Mouse (Mus musculus): ENCODE data around the gene Hoxb8. TPM values are rescaled to one million over a fixed set of nuclear protein-coding genes. Genes with fewer than 3 reads are reported as not detected.

Hoxb8 gene
- 0.17 and 0.32 TPM in 2 replicates for polyA plus RNA-seq (2015; fragmentation: Nextera tagmentation; extraction: Ambion mirVana)

GRCm38 (mm10) chr11:96281855-96282570 lies at the start of gene Hoxb8:
Hoxb8 (plus strand) TSS chr11:96281905.
- Histone ChIP-seq H3K9ac (no peak within 1 kb of the TSS), H3K27me3 (peaks cover 97% of the 10 kb centered on the region), H3K4me1 (peaks cover 19% of the 10 kb centered on the region), H3K36me3 (no peaks in the 10 kb centered on the region), H3K4me2 (replicated peaks) (0 out of 2 replicates have a peak within 1 kb of the TSS, but pooled peaks have one; percentile 27), H3K4me3 (peak within 1 kb of the TSS; percentile 21; the same call in 1 of the 2 replicates), H3K27ac (no peak within 1 kb of the TSS), H3K9me3 (no peaks in the 10 kb centered on the region)
- ATAC-seq (ENCODE audit: low FRiP score, low read depth): no peak
- under 1% methylated on average over 27 of the region's 27 CpGs for WGBS

- no peak overlapping the region for H3K4me2 ChIP-seq (replicated peaks)
- H3K36me3 ChIP-seq: no peaks in the 10 kb centered on the region
- 1% methylated on average over 12 of the region's 12 CpGs for WGBS
- H3K9ac ChIP-seq: no peak overlapping the region
- H3K4me3 ChIP-seq: no peak overlapping the region
- peaks cover 67% of the 10 kb centered on the region for H3K27me3 ChIP-seq
- ATAC-seq (ENCODE audit: low FRiP score, low read depth): no peak
- no peak overlapping the region for H3K27ac ChIP-seq
- no peaks in the 10 kb centered on the region for H3K4me1 ChIP-seq
- no peaks in the 10 kb centered on the region for H3K9me3 ChIP-seq
Observed at GRCm38 (mm10) chr11:96234906-96235305, 46.8 kb upstream of the Hoxb8 start.

GRCm38 (mm10) chr11:96240211-96240610 lies 41.5 kb upstream of the Hoxb8 start:
- Histone ChIP-seq H3K27me3 (peaks cover 42% of the 10 kb centered on the region), H3K4me1 (no peaks in the 10 kb centered on the region)

GRCm38 (mm10) chr11:96250901-96251300 lies 30.8 kb upstream of the Hoxb8 start:
- Histone ChIP-seq H3K9me3 (no peaks in the 10 kb centered on the region), H3K4me3 (peak overlapping the region; percentile 42), H3K9ac (no peak overlapping the region; the same call in 1 of the 2 replicates), H3K4me1 (peaks cover 16% of the 10 kb centered on the region; the same call in 1 of the 2 replicates), H3K27me3 (peaks cover 84% of the 10 kb centered on the region), H3K4me2 (replicated peaks) (peak overlapping the region; percentile 53), H3K27ac (no peak overlapping the region), H3K36me3 (no peaks in the 10 kb centered on the region)
- ATAC-seq (ENCODE audit: low FRiP score, low read depth): no peak
- WGBS: 1% methylated on average over 14 of the region's 14 CpGs

More at GRCm38 (mm10) chr11:96240211-96240610, 41.5 kb upstream of the Hoxb8 start:
- H3K4me2 ChIP-seq (replicated peaks): peak overlapping the region; percentile 32; the same call in 1 of the 2 replicates
- H3K4me3 ChIP-seq: no peak overlapping the region
- no peaks in the 10 kb centered on the region for H3K36me3 ChIP-seq
- H3K27ac ChIP-seq: no peak overlapping the region
- no peaks in the 10 kb centered on the region for H3K9me3 ChIP-seq
- no peak for ATAC-seq (ENCODE audit: low FRiP score, low read depth)
- no peak overlapping the region for H3K9ac ChIP-seq
- 2% methylated on average over 7 of the region's 7 CpGs for WGBS

GRCm38 (mm10) chr11:96251480-96252031 lies 30.1 kb upstream of the Hoxb8 start:
- H3K27me3 ChIP-seq: peaks cover 87% of the 10 kb centered on the region
- H3K36me3 ChIP-seq: no peaks in the 10 kb centered on the region
- H3K9ac ChIP-seq: peak overlapping the region; percentile 55
- WGBS: under 1% methylated on average over 42 of the region's 46 CpGs
- peak overlapping the region; percentile 42 for H3K4me3 ChIP-seq
- H3K4me2 ChIP-seq (replicated peaks): peak overlapping the region; percentile 53
- ATAC-seq (ENCODE audit: low FRiP score, low read depth): no peak
- H3K27ac ChIP-seq: no peak overlapping the region
- H3K4me1 ChIP-seq: peaks cover 16% of the 10 kb centered on the region; the same call in 1 of the 2 replicates
- no peaks in the 10 kb centered on the region for H3K9me3 ChIP-seq

- Histone ChIP-seq H3K4me3 (peak overlapping the region; percentile 42), H3K27me3 (peaks cover 93% of the 10 kb centered on the region), H3K36me3 (no peaks in the 10 kb centered on the region), H3K9me3 (no peaks in the 10 kb centered on the region), H3K27ac (no peak overlapping the region), H3K4me2 (replicated peaks) (peak overlapping the region; percentile 53), H3K4me1 (peaks cover 16% of the 10 kb centered on the region; the same call in 1 of the 2 replicates), H3K9ac (no peak overlapping the region)
- no peak for ATAC-seq (ENCODE audit: low FRiP score, low read depth)
- WGBS: 4% methylated on average over 12 of the region's 12 CpGs
Observed at GRCm38 (mm10) chr11:96252541-96253120, 29.1 kb upstream of the Hoxb8 start.

GRCm38 (mm10) chr11:96254221-96254620 lies 27.5 kb upstream of the Hoxb8 start:
- no peaks in the 10 kb centered on the region for H3K9me3 ChIP-seq
- H3K36me3 ChIP-seq: no peaks in the 10 kb centered on the region
- peaks cover 16% of the 10 kb centered on the region; the same call in 1 of the 2 replicates for H3K4me1 ChIP-seq
- H3K9ac ChIP-seq: no peak overlapping the region
- H3K27me3 ChIP-seq: peaks cover 99% of the 10 kb centered on the region
- H3K4me3 ChIP-seq: peak overlapping the region; percentile 7; the same call in 1 of the 2 replicates
- no peak overlapping the region for H3K27ac ChIP-seq
- H3K4me2 ChIP-seq (replicated peaks): peak overlapping the region; percentile 30
- no peak for ATAC-seq (ENCODE audit: low FRiP score, low read depth)
- WGBS: 2% methylated on average over 11 of the region's 11 CpGs

GRCm38 (mm10) chr11:96255111-96255995 lies 26.4 kb upstream of the Hoxb8 start:
- Histone ChIP-seq H3K4me3 (peak overlapping the region; percentile 14; the same call in 1 of the 2 replicates), H3K36me3 (no peaks in the 10 kb centered on the region), H3K27ac (no peak overlapping the region), H3K9ac (no peak overlapping the region), H3K4me2 (replicated peaks) (peak overlapping the region; percentile 43), H3K27me3 (peaks cover 99% of the 10 kb centered on the region), H3K4me1 (peaks cover 22% of the 10 kb centered on the region; the same call in 1 of the 2 replicates), H3K9me3 (no peaks in the 10 kb centered on the region)
- no peak for ATAC-seq (ENCODE audit: low FRiP score, low read depth)
- WGBS: 4% methylated on average over 39 of the region's 39 CpGs

GRCm38 (mm10) chr11:96255996-96256445 lies 25.7 kb upstream of the Hoxb8 start:
- no peak for ATAC-seq (ENCODE audit: low FRiP score, low read depth)
- WGBS: 5% methylated on average over 14 of the region's 14 CpGs
- Histone ChIP-seq H3K4me3 (no peak overlapping the region), H3K9ac (no peak overlapping the region), H3K9me3 (no peaks in the 10 kb centered on the region), H3K27me3 (peaks cover 99% of the 10 kb centered on the region), H3K4me2 (replicated peaks) (no peak overlapping the region), H3K27ac (no peak overlapping the region), H3K4me1 (peaks cover 23% of the 10 kb centered on the region; the same call in 1 of the 2 replicates), H3K36me3 (no peaks in the 10 kb centered on the region)

- H3K27me3 ChIP-seq: peaks cover 100% of the 10 kb centered on the region
- no peak overlapping the region for H3K27ac ChIP-seq
- no peak overlapping the region for H3K4me2 ChIP-seq (replicated peaks)
- no peak for ATAC-seq (ENCODE audit: low FRiP score, low read depth)
- 26% methylated on average over 2 of the region's 2 CpGs for WGBS
- H3K9ac ChIP-seq: no peak overlapping the region
- H3K36me3 ChIP-seq: no peaks in the 10 kb centered on the region
- peaks cover 21% of the 10 kb centered on the region for H3K4me1 ChIP-seq
- no peaks in the 10 kb centered on the region for H3K9me3 ChIP-seq
- H3K4me3 ChIP-seq: no peak overlapping the region
Observed at GRCm38 (mm10) chr11:96257141-96257540, 24.6 kb upstream of the Hoxb8 start.

GRCm38 (mm10) chr11:96259038-96259437 lies 22.7 kb upstream of the Hoxb8 start:
- Histone ChIP-seq H3K4me1 (peaks cover 21% of the 10 kb centered on the region), H3K27ac (no peak overlapping the region), H3K9ac (no peak overlapping the region), H3K27me3 (peaks cover 100% of the 10 kb centered on the region), H3K9me3 (no peaks in the 10 kb centered on the region), H3K4me2 (replicated peaks) (no peak overlapping the region), H3K4me3 (no peak overlapping the region), H3K36me3 (no peaks in the 10 kb centered on the region)
- WGBS: 13% methylated on average over 2 of the region's 2 CpGs
- ATAC-seq (ENCODE audit: low FRiP score, low read depth): no peak

All from limb, embryonic 13.5 days (tissue).